ENCODE assay signal across 23 mouse cellular contexts in genomic region chr4:130154250-130154649, GRCm38 (mm10). TPM values are rescaled to one million over a fixed set of nuclear protein-coding genes. Genes with fewer than 3 reads are reported as not detected.
DNase-seq lines count a peak whose midpoint lies in the region; ATAC-seq and TF ChIP-seq lines count a peak whose summit lies in the region.
"Had no signal": no experiment of that assay in that cellular context is flagged by ENCODE, and none has a peak within 500 bp of the region (broad histone marks: within the 10 kb centered on the region; RNA-seq: fewer than 3 reads in every experiment).

No protein-coding gene starts in this region.

- H3K36me3 ChIP-seq in CH12.LX (replicated peaks in 1 of 2; ENCODE audit: control insufficient read depth in 1 of 2, insufficient read depth in 1 of 2, low read length in 1 of 2), result no peaks in the 10 kb centered on the region
- no peaks in the 10 kb centered on the region for H3K36me3 ChIP-seq in kidney, embryonic 14.5 days (ENCODE audit: control insufficient read depth, insufficient read depth, low read length)
- H3K36me3 ChIP-seq: embryonic facial prominence, embryonic 10.5 days; embryonic facial prominence, embryonic 12.5 days; forebrain, embryonic 15.5 days; G1E had no signal

- peaks cover 4% of the 10 kb centered on the region for H3K9me3 ChIP-seq in CH12.LX (replicated peaks; ENCODE audit: low read length)
- no peaks in the 10 kb centered on the region for H3K9me3 ChIP-seq in kidney, embryonic 14.5 days (ENCODE audit: control insufficient read depth, low read length)
- H3K9me3 ChIP-seq: embryonic facial prominence, embryonic 10.5 days; embryonic facial prominence, embryonic 12.5 days; forebrain, embryonic 13.5 days; forebrain, embryonic 15.5 days; G1E had no signal

- dilution Hi-C loops in CH12.LX (cut with MboI; ENCODE audit: extremely low pct_ligation_motif_present, extremely low pct_unique_long_range_greater_than_20kb, low sequenced_read_pairs), result no loop called here

- H3K79me2 ChIP-seq in CH12.LX (replicated peaks; ENCODE audit: control insufficient read depth, extremely low read depth, insufficient read depth, poor library complexity, severe bottlenecking), result no peaks in the 10 kb centered on the region

- no peak overlapping the region for H3K9ac ChIP-seq in CH12.LX (ENCODE audit: insufficient read depth, low read depth)
- H3K9ac ChIP-seq in kidney, embryonic 14.5 days (ENCODE audit: low read depth, low read length), result no peak overlapping the region
- H3K9ac ChIP-seq: embryonic facial prominence, embryonic 12.5 days; forebrain, embryonic 13.5 days; forebrain, embryonic 15.5 days; forebrain, postnatal 0 days had no signal

- TF ChIP-seq POLR2A in CH12.LX (IDR thresholded peaks at IDR 0.05; ENCODE audit: low read depth, low read length), result no peak

- no peaks in the 10 kb centered on the region for H3K4me1 ChIP-seq in CH12.LX (ENCODE audit: control insufficient read depth in 1 of 2, insufficient read depth in 2 of 2)
- no peaks in the 10 kb centered on the region for H3K4me1 ChIP-seq in kidney, embryonic 14.5 days (ENCODE audit: control insufficient read depth, insufficient read depth, low read length)
- H3K4me1 ChIP-seq: forebrain, embryonic 13.5 days; forebrain, embryonic 15.5 days had no signal

- no peak overlapping the region for H3K27ac ChIP-seq in layer of hippocampus, adult 2 months
- no peak overlapping the region for H3K27ac ChIP-seq in CH12.LX (ENCODE audit: insufficient read depth, low read depth)
- no peak overlapping the region for H3K27ac ChIP-seq in kidney, embryonic 14.5 days (ENCODE audit: low read depth, low read length)
- H3K27ac ChIP-seq: embryonic facial prominence, embryonic 10.5 days; embryonic facial prominence, embryonic 12.5 days; forebrain, embryonic 13.5 days; forebrain, embryonic 15.5 days had no signal

- peaks cover 85% of the 10 kb centered on the region for H3K27me3 ChIP-seq in CH12.LX (replicated peaks)
- peaks cover 10% of the 10 kb centered on the region; the same call in 1 of the 2 replicates for H3K27me3 ChIP-seq in kidney, embryonic 14.5 days (ENCODE audit: control insufficient read depth, insufficient read depth, low read length)

- TF ChIP-seq CTCF in layer of hippocampus, adult 2 months (conservative IDR thresholded peaks at IDR 0.05), result peak; percentile 30; the same call in 1 of the 2 replicates
- peak; percentile 7 to 55; a peak in 2 of 4 replicates for TF ChIP-seq CTCF in CH12.LX (conservative IDR thresholded peaks at IDR 0.05 in 1 of 2, IDR thresholded peaks at IDR 0.05 in 1 of 2; ENCODE audit: low read depth in 2 of 2, low read length in 2 of 2)

- no peak overlapping the region for H3K4me2 ChIP-seq in CH12.LX (ENCODE audit: insufficient read depth, low read depth, poor library complexity, severe bottlenecking)
- no peak overlapping the region for H3K4me2 ChIP-seq in kidney, embryonic 14.5 days (replicated peaks; ENCODE audit: low read depth, low read length)
- H3K4me2 ChIP-seq: embryonic facial prominence, embryonic 12.5 days; forebrain, embryonic 13.5 days; forebrain, embryonic 15.5 days had no signal

- DNase-seq in layer of hippocampus, adult 2 months (ENCODE audit: low spot score in 2 of 2), result no peak
- DNase-seq in layer of hippocampus, postnatal 10 days (ENCODE audit: low spot score in 2 of 2), result no peak
- DNase-seq in 3T3-L1 (ENCODE audit: low read depth, low spot score) (peak; percentile 60), CH12.LX (ENCODE audit: extremely low read depth) (peak; percentile 25), adipocyte (ENCODE audit: low spot score) (peak; percentile 51)
- no peak for DNase-seq in frontal cortex, postnatal 25 days (ENCODE audit: low spot score in 2 of 2)
- DNase-seq: adrenal gland, adult 8-10 months; adrenal gland, postnatal 14 days; adrenal gland, postnatal 36 days; B cell, adult 2 months; cerebellum, adult 11-12 months; cerebellum, adult 2 months; cerebellum, adult 9-10 months; cerebellum, postnatal 10 days; cerebellum, postnatal 25 days; forebrain, postnatal 0 days had no signal

- H3K4me3 ChIP-seq in layer of hippocampus, adult 2 months, result no peak overlapping the region
- no peak overlapping the region for H3K4me3 ChIP-seq in CH12.LX (replicated peaks in 1 of 3; ENCODE audit: low read depth in 2 of 3, low read length in 2 of 3, poor library complexity in 1 of 3)
- H3K4me3 ChIP-seq in kidney, embryonic 14.5 days (ENCODE audit: low read length), result no peak overlapping the region
- H3K4me3 ChIP-seq: embryonic facial prominence, embryonic 10.5 days; embryonic facial prominence, embryonic 12.5 days; forebrain, embryonic 13.5 days; forebrain, embryonic 15.5 days had no signal

- TF ChIP-seq RAD21 in CH12.LX (IDR thresholded peaks at IDR 0.05; ENCODE audit: low read depth, low read length), result peak; percentile 36

- 77% methylated on average over 3 of the region's 3 CpGs for WGBS in kidney, embryonic 14.5 days

- no peak for TF ChIP-seq EP300 in CH12.LX (IDR thresholded peaks at IDR 0.05; ENCODE audit: low read length)

- in situ Hi-C loops in CH12.LX (cut with MboI; ENCODE audit: low pct_ligation_motif_present, low pct_unique_long_range_greater_than_20kb, low sequenced_read_pairs), result no loop called here

- no peak for ATAC-seq in CD4-positive, CD25-positive, alpha-beta regulatory T cell, adult 4 months
- ATAC-seq in kidney, embryonic 14.5 days (ENCODE audit: low FRiP score, low TSS enrichment), result no peak
- ATAC-seq: forebrain, embryonic 13.5 days; forebrain, embryonic 15.5 days; forebrain, postnatal 0 days had no signal

TF ChIP-seq in CH12.LX, 34 proteins besides CTCF, POLR2A, EP300 and RAD21:
- TF ChIP-seq IRF4 (IDR thresholded peaks at IDR 0.05; ENCODE audit: low read depth, low read length) (peak; percentile 33; the same call in 1 of the 2 replicates), ZNF384 (IDR thresholded peaks at IDR 0.05; ENCODE audit: low read depth, low read length) (no peak), ZMIZ1 (IDR thresholded peaks at IDR 0.05; ENCODE audit: low read depth, low read length) (no peak), MYC (IDR thresholded peaks at IDR 0.05; ENCODE audit: low read depth, low read length) (peak; percentile 58; the same call in 1 of the 2 replicates), SMC3 (IDR thresholded peaks at IDR 0.05; ENCODE audit: low read depth, low read length) (peak; percentile 36)

RNA-seq across cellular contexts. Expression of gene Hcrtr1, which starts 15.1 kb away (rescaled TPM):
- 1 to 10 TPM; 2.7 to 2.8 TPM for total RNA-seq in layer of hippocampus, adult 2 months (2021)
- total RNA-seq in layer of hippocampus, postnatal 10 days (2021), result 10 to 100 TPM; 12.5 to 14.3 TPM
- total RNA-seq in CH12.LX (2012; rRNA removed), result not detected in 2 replicates
- not detected in 2 replicates for total RNA-seq in CH12.LX (2014; rRNA removed)
- not detected in 2 replicates for polyA plus RNA-seq in CH12.LX (2012; ENCODE audit: insufficient read length, low read depth)
- polyA plus RNA-seq in CD4-positive, CD25-positive, alpha-beta regulatory T cell, adult 4 months (2017; shearing (Covaris generic)), result not detected
- polyA plus RNA-seq in kidney, embryonic 14.5 days (2014; fragmentation: Nextera tagmentation; extraction: Ambion mirVana), result not detected in 2 replicates
- total RNA-seq: G1E had no signal
- polyA plus RNA-seq: forebrain, embryonic 13.5 days; G1E had no signal

RNA-seq across cellular contexts. Expression of gene Tinagl1, which starts 20.7 kb away (rescaled TPM):
- 10 to 100 TPM in 1 of 2 experiments, 1 to 10 TPM in 1; 9.1 to 11.7 TPM for total RNA-seq in layer of hippocampus, adult 2 months (2021)
- 1 to 10 TPM; 3.3 TPM for total RNA-seq in layer of hippocampus, postnatal 10 days (2021)
- total RNA-seq in CH12.LX (2012; rRNA removed) (not detected in 2 replicates), CH12.LX (2014; rRNA removed) (not detected in 2 replicates)
- polyA plus RNA-seq in CH12.LX (2012; ENCODE audit: insufficient read length, low read depth), result not detected in 2 replicates
- not detected for polyA plus RNA-seq in CD4-positive, CD25-positive, alpha-beta regulatory T cell, adult 4 months (2017; shearing (Covaris generic))
- polyA plus RNA-seq in kidney, embryonic 14.5 days (2014; fragmentation: Nextera tagmentation; extraction: Ambion mirVana), result 20.9 and 26.1 TPM in 2 replicates

RNA-seq across cellular contexts. Expression of gene Pef1, which starts 51.9 kb away (rescaled TPM):
- 10 to 100 TPM; 64.7 to 72.0 TPM for total RNA-seq in layer of hippocampus, adult 2 months (2021)
- total RNA-seq in layer of hippocampus, postnatal 10 days (2021), result 10 to 100 TPM; 37.4 to 39.7 TPM
- total RNA-seq in CH12.LX (2012; rRNA removed) (31.4 and 32.5 TPM in 2 replicates), CH12.LX (2014; rRNA removed) (26.2 and 26.5 TPM in 2 replicates)
- 34.2 and 38.6 TPM in 2 replicates for polyA plus RNA-seq in CH12.LX (2012; ENCODE audit: insufficient read length, low read depth)
- 10 to 100 TPM; 35.0 to 38.4 TPM for polyA plus RNA-seq in CD4-positive, CD25-positive, alpha-beta regulatory T cell, adult 4 months (2017; shearing (Covaris generic))
- polyA plus RNA-seq in kidney, embryonic 14.5 days (2014; fragmentation: Nextera tagmentation; extraction: Ambion mirVana), result 77.3 and 85.9 TPM in 2 replicates

Comparison
In these comparisons a context has a peak if more than half of its experiments do, and no peak if none do; other contexts are left out.
1. DNase-seq: peak in 3T3-L1 (single experiment), CH12.LX (single experiment) and adipocyte (single experiment); none in layer of hippocampus, adult 2 months (0 of 2), layer of hippocampus, postnatal 10 days (0 of 2) and frontal cortex, postnatal 25 days (0 of 2).
2. RNA of gene Tinagl1, which starts 20.7 kb away (total RNA-seq): 9.1 to 11.7 TPM in layer of hippocampus, adult 2 months and 3.3 TPM in layer of hippocampus, postnatal 10 days; not detected in CH12.LX; every median in the first group is over 4 times any median in the second.